Mouse (Mus musculus): Measurements from ENCODE around the gene Fah. TPM values are rescaled to one million over a fixed set of nuclear protein-coding genes. Genes with fewer than 3 reads are reported as not detected.

The Fah gene
- polyA plus RNA-seq, 1 experiment from 2014 or later, result 12.6 TPM

- Histone ChIP-seq H3K27ac (no peak overlapping the region), H3K4me1 (no peaks in the 10 kb centered on the region), H3K9ac (no peak overlapping the region), H3K4me2 (no peak overlapping the region), H3K27me3 (no peaks in the 10 kb centered on the region), H3K4me3 (no peak overlapping the region), H3K9me3 (no peaks in the 10 kb centered on the region), H3K36me3 (no peaks in the 10 kb centered on the region)
- ATAC-seq (ENCODE audit: borderline replicate concordance, extremely low read depth, low FRiP score, low TSS enrichment), result no peak
- 57% methylated on average over 3 of the region's 3 CpGs for WGBS
Measured at GRCm38 (mm10) chr7:84555294-84555693, 51.2 kb downstream of the Fah start.

DNA sequence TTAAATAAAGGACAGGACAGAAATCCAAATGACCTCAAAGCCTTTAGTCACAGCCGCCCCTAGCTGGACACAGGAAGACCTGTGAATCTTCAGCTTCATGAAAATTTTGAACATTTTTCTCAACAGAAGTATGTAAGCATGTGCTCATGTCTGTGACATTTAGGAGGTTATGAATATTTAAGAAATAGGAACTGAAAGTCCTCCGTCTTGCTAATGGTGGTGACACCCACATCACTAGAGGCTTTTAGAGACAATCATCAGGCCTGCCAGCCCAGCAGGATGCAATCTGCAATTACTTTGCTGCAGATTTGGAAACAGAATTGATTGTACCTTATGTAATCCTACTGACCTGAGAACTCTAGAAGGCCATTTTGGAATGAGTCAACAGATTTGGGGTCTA is 55.0 kb downstream of the Fah start:
- WGBS, result 86% methylated on average over 2 of the region's 2 CpGs
- Histone ChIP-seq H3K36me3 (no peaks in the 10 kb centered on the region), H3K4me2 (no peak overlapping the region), H3K27ac (no peak overlapping the region), H3K4me3 (no peak overlapping the region), H3K27me3 (no peaks in the 10 kb centered on the region), H3K9ac (no peak overlapping the region), H3K4me1 (no peaks in the 10 kb centered on the region), H3K9me3 (no peaks in the 10 kb centered on the region)
- no peak for ATAC-seq (ENCODE audit: borderline replicate concordance, extremely low read depth, low FRiP score, low TSS enrichment)

GRCm38 (mm10) chr7:84546667-84547066 is 59.9 kb downstream of the Fah start:
- Histone ChIP-seq H3K4me1 (no peaks in the 10 kb centered on the region), H3K27me3 (no peaks in the 10 kb centered on the region), H3K27ac (no peak overlapping the region), H3K4me2 (no peak overlapping the region), H3K4me3 (no peak overlapping the region), H3K36me3 (no peaks in the 10 kb centered on the region), H3K9ac (no peak overlapping the region), H3K9me3 (no peaks in the 10 kb centered on the region)
- ATAC-seq (ENCODE audit: borderline replicate concordance, extremely low read depth, low FRiP score, low TSS enrichment), result no peak
- WGBS, result 67% methylated on average over 4 of the region's 4 CpGs

- WGBS, result 87% methylated on average over 4 of the region's 4 CpGs
- Histone ChIP-seq H3K27ac (no peak overlapping the region), H3K27me3 (no peaks in the 10 kb centered on the region), H3K4me3 (no peak overlapping the region), H3K9ac (no peak overlapping the region), H3K4me1 (no peaks in the 10 kb centered on the region), H3K4me2 (no peak overlapping the region), H3K36me3 (no peaks in the 10 kb centered on the region), H3K9me3 (no peaks in the 10 kb centered on the region)
- ATAC-seq (ENCODE audit: borderline replicate concordance, extremely low read depth, low FRiP score, low TSS enrichment), result no peak
Measured at GRCm38 (mm10) chr7:84544946-84545345, 61.6 kb downstream of the Fah start.

Other genes with a start within 250 kb of the Fah start
- 8.4 and 8.7 TPM in 2 replicates for gene Arnt2, start 196.5 kb downstream of the Fah start, polyA plus RNA-seq (2015; fragmentation: Nextera tagmentation; extraction: Ambion mirVana)
- 5.0 and 5.2 TPM in 2 replicates for gene Gm2115, start 77.8 kb downstream of the Fah start, polyA plus RNA-seq (2015; fragmentation: Nextera tagmentation; extraction: Ambion mirVana)
- gene Zfand6, start 83.2 kb upstream of the Fah start, polyA plus RNA-seq (2015; fragmentation: Nextera tagmentation; extraction: Ambion mirVana), result 156 and 185 TPM in 2 replicates
- not detected in 2 replicates for gene Olfr291, start 246.8 kb upstream of the Fah start, polyA plus RNA-seq (2015; fragmentation: Nextera tagmentation; extraction: Ambion mirVana)